8 mouse cellular contexts compared by ENCODE assay signal in genomic region chr14:61681708-61682701, GRCm38 (mm10).
DNase-seq lines count a peak whose midpoint lies in the region; ATAC-seq and TF ChIP-seq lines count a peak whose summit lies in the region.

No protein-coding gene starts in this region.

- TF ChIP-seq CTCF in kidney, adult 2 months (conservative IDR thresholded peaks at IDR 0.05; ENCODE audit: insufficient read depth, insufficient read length, low read depth, low read length): no peak
- no peak for TF ChIP-seq CTCF in spleen, adult 2 months (IDR thresholded peaks at IDR 0.05; ENCODE audit: extremely low read depth, insufficient read depth, insufficient read length, insufficient replicate concordance)

- DNase-seq in 3134 (ENCODE audit: extremely low read depth, insufficient read length, low spot score): peak; percentile 95
- peak; percentile 96 for DNase-seq in adrenal gland, postnatal 25 days
- DNase-seq in heart, adult 18-20 months: peak; percentile 93
- DNase-seq in kidney, adult 2 months: peak; percentile 96
- DNase-seq in midbrain, embryonic 14.5 days: peak; percentile 86
- DNase-seq in spleen, adult 2 months (ENCODE audit: low read depth in 1 of 2, low spot score in 2 of 2): peak; percentile 77 to 89

- H3K9me3 ChIP-seq in embryonic facial prominence, embryonic 12.5 days: no peaks in the 10 kb centered on the region
- no peaks in the 10 kb centered on the region for H3K9me3 ChIP-seq in limb, embryonic 12.5 days
- no peaks in the 10 kb centered on the region for H3K9me3 ChIP-seq in midbrain, embryonic 14.5 days (ENCODE audit: control insufficient read depth, low read length)

- ATAC-seq in embryonic facial prominence, embryonic 12.5 days (ENCODE audit: insufficient number of reproducible peaks, insufficient read depth, low FRiP score, low TSS enrichment): peak; percentile 70
- peak; percentile 60 for ATAC-seq in limb, embryonic 12.5 days (ENCODE audit: insufficient number of reproducible peaks, insufficient read depth, low FRiP score, low TSS enrichment, low read depth)
- peak; percentile 82 for ATAC-seq in midbrain, embryonic 14.5 days (ENCODE audit: low FRiP score, low TSS enrichment)

- H3K36me3 ChIP-seq in embryonic facial prominence, embryonic 12.5 days: no peaks in the 10 kb centered on the region
- no peaks in the 10 kb centered on the region; the same call in 1 of the 2 replicates for H3K36me3 ChIP-seq in kidney, adult 2 months (ENCODE audit: control insufficient read depth, insufficient read depth, low read length)
- no peaks in the 10 kb centered on the region for H3K36me3 ChIP-seq in limb, embryonic 12.5 days
- H3K36me3 ChIP-seq in midbrain, embryonic 14.5 days (ENCODE audit: control insufficient read depth, insufficient read depth, low read length): no peaks in the 10 kb centered on the region
- H3K36me3 ChIP-seq in spleen, adult 2 months (ENCODE audit: control insufficient read depth, insufficient read depth, low read length): no peaks in the 10 kb centered on the region; the same call in 1 of the 2 replicates

- H3K27me3 ChIP-seq in embryonic facial prominence, embryonic 12.5 days: peaks cover 22% of the 10 kb centered on the region
- H3K27me3 ChIP-seq in kidney, adult 2 months (replicated peaks; ENCODE audit: control insufficient read depth, insufficient read depth, low read length): no peaks in the 10 kb centered on the region; the same call in 1 of the 2 replicates
- peaks cover 34% of the 10 kb centered on the region for H3K27me3 ChIP-seq in limb, embryonic 12.5 days
- peaks cover 40% of the 10 kb centered on the region for H3K27me3 ChIP-seq in midbrain, embryonic 14.5 days (ENCODE audit: control insufficient read depth, insufficient read depth, low read length)
- H3K27me3 ChIP-seq in spleen, adult 2 months (ENCODE audit: control insufficient read depth, insufficient read depth, low read length): peaks cover 9% of the 10 kb centered on the region

- H3K4me1 ChIP-seq in embryonic facial prominence, embryonic 12.5 days: peaks cover 31% of the 10 kb centered on the region; the same call in 1 of the 2 replicates
- H3K4me1 ChIP-seq in kidney, adult 2 months (ENCODE audit: control insufficient read depth, insufficient read depth, low read length): peaks cover 3% of the 10 kb centered on the region; the same call in 1 of the 2 replicates
- peaks cover 53% of the 10 kb centered on the region for H3K4me1 ChIP-seq in limb, embryonic 12.5 days (replicated peaks)
- H3K4me1 ChIP-seq in midbrain, embryonic 14.5 days (ENCODE audit: control insufficient read depth, insufficient read depth, low read length): peaks cover 4% of the 10 kb centered on the region; the same call in 1 of the 2 replicates
- peaks cover 21% of the 10 kb centered on the region for H3K4me1 ChIP-seq in spleen, adult 2 months (ENCODE audit: control insufficient read depth, insufficient read depth, insufficient read length)

- H3K9ac ChIP-seq in embryonic facial prominence, embryonic 12.5 days: peak overlapping the region; percentile 74
- peak overlapping the region; percentile 87 for H3K9ac ChIP-seq in limb, embryonic 12.5 days (replicated peaks)
- H3K9ac ChIP-seq in midbrain, embryonic 14.5 days (replicated peaks; ENCODE audit: low read length): peak overlapping the region; percentile 76

- H3K4me3 ChIP-seq in embryonic facial prominence, embryonic 12.5 days: peak overlapping the region; percentile 71
- peak overlapping the region; percentile 74 for H3K4me3 ChIP-seq in kidney, adult 2 months (ENCODE audit: insufficient read depth, low read depth, low read length)
- H3K4me3 ChIP-seq in limb, embryonic 12.5 days (replicated peaks): peak overlapping the region; percentile 79
- peak overlapping the region; percentile 82 for H3K4me3 ChIP-seq in midbrain, embryonic 14.5 days (replicated peaks; ENCODE audit: low read depth, low read length)
- peak overlapping the region; percentile 82 for H3K4me3 ChIP-seq in spleen, adult 2 months (ENCODE audit: extremely low read depth, insufficient read depth, insufficient read length)

- WGBS in embryonic facial prominence, embryonic 12.5 days: under 1% methylated on average over 84 of the region's 90 CpGs
- 1% methylated on average over 90 of the region's 90 CpGs for WGBS in kidney, adult 2 months
- WGBS in limb, embryonic 12.5 days: under 1% methylated on average over 85 of the region's 90 CpGs
- 1% methylated on average over 87 of the region's 90 CpGs for WGBS in midbrain, embryonic 14.5 days
- WGBS in spleen, adult 2 months: under 1% methylated on average over 89 of the region's 90 CpGs

- TF ChIP-seq POLR2A in kidney, adult 2 months (IDR thresholded peaks at IDR 0.05; ENCODE audit: low read depth, low read length): no peak
- TF ChIP-seq POLR2A in spleen, adult 2 months (IDR thresholded peaks at IDR 0.05; ENCODE audit: low read depth, low read length): peak; percentile 45

- H3K4me2 ChIP-seq in embryonic facial prominence, embryonic 12.5 days (replicated peaks): peak overlapping the region; percentile 96
- H3K4me2 ChIP-seq in limb, embryonic 12.5 days: peak overlapping the region; percentile 79
- peak overlapping the region; percentile 93 for H3K4me2 ChIP-seq in midbrain, embryonic 14.5 days (ENCODE audit: low read length)

- peak overlapping the region; percentile 87 for H3K27ac ChIP-seq in embryonic facial prominence, embryonic 12.5 days
- peak overlapping the region; percentile 96 for H3K27ac ChIP-seq in kidney, adult 2 months (ENCODE audit: insufficient read depth, low read depth, low read length)
- peak overlapping the region; percentile 95 for H3K27ac ChIP-seq in limb, embryonic 12.5 days
- H3K27ac ChIP-seq in midbrain, embryonic 14.5 days (replicated peaks; ENCODE audit: low read depth, low read length): peak overlapping the region; percentile 89
- peak overlapping the region; percentile 100 for H3K27ac ChIP-seq in spleen, adult 2 months (ENCODE audit: insufficient read depth, low read length)

Comparison
In these comparisons a context has a peak if more than half of its experiments do, and no peak if none do; other contexts are left out.
1. Peak in every context shown above with its lines: DNase-seq, ATAC-seq, H3K4me3 ChIP-seq and H3K27ac ChIP-seq.